Comparison of ENCODE assay signal across 9 mouse cellular contexts in genomic region chr1:73996209-73996608, GRCm38 (mm10).
A peak's percentile ranks its signal among the peaks of the same experiment; 100 is the strongest.
DNase-seq lines count a peak whose midpoint lies in the region; ATAC-seq lines count a peak whose summit lies in the region.
"Had no signal": no experiment of that assay in that cellular context is flagged by ENCODE, and none has a peak within 500 bp of the region (broad histone marks: within the 10 kb centered on the region; RNA-seq: fewer than 3 reads in every experiment).

No protein-coding gene starts in this region.

- H3K4me3 ChIP-seq in forebrain, embryonic 14.5 days (ENCODE audit: low read depth, low read length): no peak overlapping the region
- H3K4me3 ChIP-seq in forebrain, embryonic 12.5 days (replicated peaks): no peak overlapping the region
- H3K4me3 ChIP-seq: megakaryocyte, embryonic 14.5 days had no signal

- H3K36me3 ChIP-seq in forebrain, embryonic 14.5 days (ENCODE audit: control insufficient read depth, insufficient read depth, low read length): no peaks in the 10 kb centered on the region
- no peaks in the 10 kb centered on the region for H3K36me3 ChIP-seq in forebrain, embryonic 12.5 days (replicated peaks)

- peak; percentile 58 for DNase-seq in forebrain, embryonic 14.5 days (ENCODE audit: low spot score)
- DNase-seq in urinary bladder, postnatal 25 days (ENCODE audit: low spot score): peak; percentile 64
- DNase-seq in urinary bladder, postnatal 10 days (ENCODE audit: low spot score): no peak
- DNase-seq in embryo, embryonic 10 days (ENCODE audit: low spot score): peak; percentile 83
- peak; percentile 71 to 86 for DNase-seq in heart, postnatal 14 days
- DNase-seq in lung, adult 18-20 months: peak; percentile 71 to 82
- DNase-seq in skeletal muscle tissue, adult 2 months (ENCODE audit: low read depth, low spot score): peak; percentile 69

- no peak overlapping the region for H3K27ac ChIP-seq in forebrain, embryonic 14.5 days (ENCODE audit: low read depth, low read length)
- no peak overlapping the region for H3K27ac ChIP-seq in forebrain, embryonic 12.5 days

- no peaks in the 10 kb centered on the region for H3K27me3 ChIP-seq in forebrain, embryonic 14.5 days (replicated peaks; ENCODE audit: control insufficient read depth, insufficient read depth, low read length)
- H3K27me3 ChIP-seq in forebrain, embryonic 12.5 days: no peaks in the 10 kb centered on the region

- no peaks in the 10 kb centered on the region for H3K9me3 ChIP-seq in forebrain, embryonic 14.5 days (replicated peaks; ENCODE audit: control insufficient read depth, low read length)
- H3K9me3 ChIP-seq in forebrain, embryonic 12.5 days: no peaks in the 10 kb centered on the region
- H3K9me3 ChIP-seq: megakaryocyte, embryonic 14.5 days had no signal

- no peaks in the 10 kb centered on the region for H3K4me1 ChIP-seq in forebrain, embryonic 14.5 days (ENCODE audit: control insufficient read depth, insufficient read depth, low read length)
- peaks cover 9% of the 10 kb centered on the region for H3K4me1 ChIP-seq in forebrain, embryonic 12.5 days

- no peak overlapping the region for H3K9ac ChIP-seq in forebrain, embryonic 14.5 days (ENCODE audit: low read length)
- H3K9ac ChIP-seq in forebrain, embryonic 12.5 days: no peak overlapping the region

- no peak for ATAC-seq in forebrain, embryonic 14.5 days
- no peak for ATAC-seq in forebrain, embryonic 12.5 days (ENCODE audit: low FRiP score)

- intact Hi-C loops in heart, postnatal 14 days (cut with DNase I): loop anchor here (5.0 kb wide), 1 partner anchor 36 kb away; no protein-coding TSS in a partner anchor

- no peak overlapping the region for H3K4me2 ChIP-seq in forebrain, embryonic 14.5 days (ENCODE audit: low read length)
- no peak overlapping the region for H3K4me2 ChIP-seq in forebrain, embryonic 12.5 days

- WGBS in forebrain, embryonic 14.5 days: 53% methylated on average over 2 of the region's 2 CpGs
- 52% methylated on average over 2 of the region's 2 CpGs for WGBS in forebrain, embryonic 12.5 days
